Mouse (Mus musculus) embryo, embryonic 10.5 days (tissue): ENCODE data around the gene Cuedc1.
"Not testable (repeated sequence)": the region's sequence is repeated elsewhere in the genome, so short reads cannot be mapped to it uniquely, and the experiment has no call there.

Experiments used
- DNase-seq: peaks from one replicate; pipeline ENCODE4 v3.0.0-alpha.2; 2015; ENCODE audit warnings: low spot score

Gene Cuedc1

GRCm38 (mm10) chr11:88171876-88172442, 74.1 kb downstream of the Cuedc1 start:
- no peak for DNase-seq

- DNase-seq, result peak; percentile 84
Observed at GRCm38 (mm10) chr11:88172601-88173325, 74.9 kb downstream of the Cuedc1 start.

GRCm38 (mm10) chr11:88173386-88174025, 75.6 kb downstream of the Cuedc1 start:
- DNase-seq, result peak; percentile 56

- peak; percentile 57 for DNase-seq
Observed at GRCm38 (mm10) chr11:88180467-88180958, 82.7 kb downstream of the Cuedc1 start.

GRCm38 (mm10) chr11:88180959-88181619, 83.2 kb downstream of the Cuedc1 start:
- DNase-seq, result peak; percentile 72

GRCm38 (mm10) chr11:88184632-88185180, 86.8 kb downstream of the Cuedc1 start:
- DNase-seq, result no peak

GRCm38 (mm10) chr11:88186078-88186946, 88.5 kb downstream of the Cuedc1 start:
- no peak for DNase-seq

GRCm38 (mm10) chr11:88186947-88187243, 89.0 kb downstream of the Cuedc1 start:
- DNase-seq, result no peak

- peak; percentile 91 for DNase-seq
Observed at GRCm38 (mm10) chr11:88187417-88188133, 89.7 kb downstream of the Cuedc1 start.

- DNase-seq, result no peak
Observed at GRCm38 (mm10) chr11:88188216-88188615, 90.4 kb downstream of the Cuedc1 start.

GRCm38 (mm10) chr11:88188635-88189034, 90.8 kb downstream of the Cuedc1 start:
- no peak for DNase-seq

- peak; percentile 67 for DNase-seq
Observed at GRCm38 (mm10) chr11:88192595-88192994, 94.7 kb downstream of the Cuedc1 start.

GRCm38 (mm10) chr11:88193098-88193823, 95.4 kb downstream of the Cuedc1 start:
- DNase-seq, result no peak

GRCm38 (mm10) chr11:88193824-88194696, 96.2 kb downstream of the Cuedc1 start:
- DNase-seq, result no peak

- not testable (repeated sequence) for DNase-seq
Observed at GRCm38 (mm10) chr11:88195699-88196098, 97.8 kb downstream of the Cuedc1 start.

- peak; percentile 84 for DNase-seq
Observed at GRCm38 (mm10) chr11:88197153-88197576, 99.3 kb downstream of the Cuedc1 start.

GRCm38 (mm10) chr11:88198223-88198622, 100.4 kb downstream of the Cuedc1 start:
- no peak for DNase-seq

- DNase-seq, result no peak
Observed at GRCm38 (mm10) chr11:88201172-88201571, 103.3 kb downstream of the Cuedc1 start.

- peak; percentile 30 for DNase-seq
Observed at GRCm38 (mm10) chr11:88202077-88202476, 104.2 kb downstream of the Cuedc1 start.
